Mouse (Mus musculus) liver, postnatal 0 days (tissue): ENCODE data around the gene Cog6. TPM values are rescaled to one million over a fixed set of nuclear protein-coding genes. Genes with fewer than 3 reads are reported as not detected.
A peak's percentile ranks its signal among the peaks of the same experiment; 100 is the strongest.

Experiments
- ATAC-seq: fragments of 200-750 bp; cut with Nextera tagmentation; 2 replicates; pipeline ENCODE4 v1.8.0; 2017; ENCODE audit warnings: mild to moderate bottlenecking, moderate library complexity
- DNase-seq: peaks from one replicate; pipeline ENCODE4 v3.0.0-alpha.2; 2016
- H3K27ac ChIP-seq: fragments of 300-500 bp; sonication (generic); 2 replicates; pipeline ENCODE4 v1.5.1; 2014; ENCODE audit warnings: antibody characterized with exemption, moderate library complexity, mild to moderate bottlenecking, low read depth
- H3K27me3 ChIP-seq: fragments of 300-500 bp; sonication (generic); 2 replicates; pipeline ENCODE4 v1.6.1; 2014; ENCODE audit warnings: low read length, control low read depth, mixed read lengths; ENCODE audit not compliant: insufficient read depth
- H3K36me3 ChIP-seq: fragments of 300-500 bp; sonication (generic); replicated peaks from 2 replicates; pipeline ENCODE4 v1.6.1; 2014; ENCODE audit warnings: mild to moderate bottlenecking, control low read depth, low read length, moderate library complexity, mixed read lengths; ENCODE audit not compliant: insufficient read depth
- H3K4me1 ChIP-seq: fragments of 300-500 bp; sonication (generic); 2 replicates; pipeline ENCODE4 v1.6.1; 2014; ENCODE audit warnings: antibody characterized with exemption, mild to moderate bottlenecking, control low read depth; ENCODE audit not compliant: insufficient read depth
- H3K4me2 ChIP-seq: fragments of 300-500 bp; sonication (generic); 2 replicates; pipeline ENCODE4 v1.6.1; 2014; ENCODE audit warnings: low read depth, mild to moderate bottlenecking, low read length, moderate library complexity, mixed read lengths
- H3K4me3 ChIP-seq: fragments of 300-500 bp; sonication (generic); 2 replicates; pipeline ENCODE4 v1.5.1; 2014; ENCODE audit warnings: low read depth, low read length
- H3K9ac ChIP-seq: fragments of 300-500 bp; sonication (generic); replicated peaks from 2 replicates; pipeline ENCODE4 v1.6.1; 2014; ENCODE audit warnings: mild to moderate bottlenecking, moderate library complexity
- H3K9me3 ChIP-seq: fragments of 300-500 bp; sonication (generic); 2 replicates; pipeline ENCODE4 v1.6.1; 2016; ENCODE audit warnings: mild to moderate bottlenecking, control low read depth, low read length, mixed read lengths
- CTCF ChIP-seq: sonication (generic); IDR thresholded peaks from 2 replicates; pipeline ENCODE4 v1.5.1; 2016; ENCODE audit warnings: antibody characterized with exemption, low read depth
- EP300 ChIP-seq: IDR thresholded peaks from 2 replicates; pipeline ENCODE4 v1.6.1; 2016; ENCODE audit warnings: antibody characterized with exemption, low read depth, mild to moderate bottlenecking
- WGBS: fragments of 180-500 bp; shearing (Covaris S2); extraction: QIAGEN DNeasy Blood & Tissue Kit; methylation state at CpG from one replicate; pipeline ENCODE4 v1.1.7; 2014; ENCODE audit not compliant: insufficient replicate concordance; 5-methylcytosine and 5-hydroxymethylcytosine counted together
- polyA plus RNA-seq: library from polyadenylated mRNA; unstranded; fragments of >200 nt; fragmentation: Nextera tagmentation; extraction: Ambion mirVana; gene quantifications from 2 replicates; pipeline ENCODE4 v1.2.1, GENCODE M21; 2015

Cog6 gene
- polyA plus RNA-seq, 1 experiment from 2014 or later = 11.1 TPM

GRCm38 (mm10) chr3:53036941-53037340 is 19.9 kb upstream of the Cog6 start:
- no peak for DNase-seq
- H3K36me3 ChIP-seq = no peaks in the 10 kb centered on the region
- no peak for ATAC-seq
- TF ChIP-seq EP300 (no peak), CTCF (no peak)
- peaks cover 3% of the 10 kb centered on the region; the same call in 1 of the 2 replicates for H3K4me1 ChIP-seq
- no peaks in the 10 kb centered on the region for H3K9me3 ChIP-seq
- WGBS = 60% methylated on average over 7 of the region's 7 CpGs
- no peak overlapping the region for H3K9ac ChIP-seq
- no peak overlapping the region for H3K27ac ChIP-seq
- H3K4me2 ChIP-seq = no peak overlapping the region
- H3K27me3 ChIP-seq = peaks cover 29% of the 10 kb centered on the region
- no peak overlapping the region for H3K4me3 ChIP-seq

GRCm38 (mm10) chr3:53036076-53036475 is 19.0 kb upstream of the Cog6 start:
- ATAC-seq = no peak
- no peak overlapping the region for H3K4me2 ChIP-seq
- no peak overlapping the region for H3K27ac ChIP-seq
- no peak for TF ChIP-seq EP300
- TF ChIP-seq CTCF = no peak
- no peak for DNase-seq
- no peaks in the 10 kb centered on the region for H3K9me3 ChIP-seq
- peaks cover 21% of the 10 kb centered on the region for H3K27me3 ChIP-seq
- H3K36me3 ChIP-seq = no peaks in the 10 kb centered on the region
- H3K9ac ChIP-seq = no peak overlapping the region
- WGBS = 67% methylated on average over 5 of the region's 5 CpGs
- H3K4me1 ChIP-seq = peaks cover 3% of the 10 kb centered on the region; the same call in 1 of the 2 replicates
- no peak overlapping the region for H3K4me3 ChIP-seq

GRCm38 (mm10) chr3:53033448-53033847 is 16.4 kb upstream of the Cog6 start:
- H3K9ac ChIP-seq = no peak overlapping the region
- H3K27me3 ChIP-seq = peaks cover 4% of the 10 kb centered on the region; the same call in 1 of the 2 replicates
- DNase-seq (no peak), ATAC-seq (no peak)
- TF ChIP-seq CTCF (peak; percentile 57), EP300 (no peak)
- no peaks in the 10 kb centered on the region for H3K9me3 ChIP-seq
- WGBS = 20% methylated on average over 3 of the region's 3 CpGs
- no peaks in the 10 kb centered on the region for H3K36me3 ChIP-seq
- no peak overlapping the region for H3K27ac ChIP-seq
- no peak overlapping the region for H3K4me3 ChIP-seq
- peaks cover 3% of the 10 kb centered on the region; the same call in 1 of the 2 replicates for H3K4me1 ChIP-seq
- H3K4me2 ChIP-seq = no peak overlapping the region

- DNase-seq = no peak
- Histone ChIP-seq H3K4me1 (peaks cover 3% of the 10 kb centered on the region; the same call in 1 of the 2 replicates), H3K9ac (no peak overlapping the region), H3K9me3 (no peaks in the 10 kb centered on the region), H3K4me3 (no peak overlapping the region), H3K27ac (no peak overlapping the region), H3K27me3 (peaks cover 4% of the 10 kb centered on the region; the same call in 1 of the 2 replicates), H3K4me2 (no peak overlapping the region), H3K36me3 (no peaks in the 10 kb centered on the region)
- ATAC-seq = no peak
- no peak for TF ChIP-seq EP300
- TF ChIP-seq CTCF = no peak
- 17% methylated on average over 5 of the region's 5 CpGs for WGBS
Measured at GRCm38 (mm10) chr3:53032432-53032831, 15.4 kb upstream of the Cog6 start.

GRCm38 (mm10) chr3:53031586-53031985 is 14.5 kb upstream of the Cog6 start:
- Histone ChIP-seq H3K27me3 (peaks cover 4% of the 10 kb centered on the region; the same call in 1 of the 2 replicates), H3K27ac (no peak overlapping the region), H3K9ac (no peak overlapping the region), H3K36me3 (no peaks in the 10 kb centered on the region), H3K4me1 (peaks cover 3% of the 10 kb centered on the region; the same call in 1 of the 2 replicates), H3K4me3 (no peak overlapping the region), H3K4me2 (no peak overlapping the region), H3K9me3 (no peaks in the 10 kb centered on the region)
- ATAC-seq = no peak
- no peak for DNase-seq
- WGBS = 52% methylated on average over 6 of the region's 6 CpGs
- TF ChIP-seq CTCF (no peak), EP300 (no peak)

GRCm38 (mm10) chr3:53029046-53029445 is 12.0 kb upstream of the Cog6 start:
- H3K4me3 ChIP-seq = no peak overlapping the region
- H3K27ac ChIP-seq = no peak overlapping the region
- H3K36me3 ChIP-seq = no peaks in the 10 kb centered on the region
- H3K9me3 ChIP-seq = no peaks in the 10 kb centered on the region
- peaks cover 3% of the 10 kb centered on the region; the same call in 1 of the 2 replicates for H3K4me1 ChIP-seq
- DNase-seq (peak; percentile 76), ATAC-seq (no peak)
- 19% methylated on average over 7 of the region's 7 CpGs for WGBS
- H3K27me3 ChIP-seq = peaks cover 4% of the 10 kb centered on the region; the same call in 1 of the 2 replicates
- TF ChIP-seq EP300 = no peak
- TF ChIP-seq CTCF = peak; percentile 75
- no peak overlapping the region for H3K4me2 ChIP-seq
- no peak overlapping the region for H3K9ac ChIP-seq

GRCm38 (mm10) chr3:53027333-53027732 is 10.3 kb upstream of the Cog6 start:
- DNase-seq = no peak
- 0 out of 2 replicates have a peak, but pooled peaks cover under 1% of the 10 kb centered on the region for H3K4me1 ChIP-seq
- H3K9ac ChIP-seq = no peak overlapping the region
- H3K36me3 ChIP-seq = no peaks in the 10 kb centered on the region
- H3K4me2 ChIP-seq = no peak overlapping the region
- TF ChIP-seq EP300 (no peak), CTCF (no peak)
- H3K9me3 ChIP-seq = no peaks in the 10 kb centered on the region
- H3K4me3 ChIP-seq = no peak overlapping the region
- no peak overlapping the region for H3K27ac ChIP-seq
- H3K27me3 ChIP-seq = no peaks in the 10 kb centered on the region
- ATAC-seq = no peak
- WGBS = 65% methylated on average over 4 of the region's 4 CpGs
